Mouse (Mus musculus) myocyte (in vitro differentiated cells): ENCODE measurements around the gene Slc29a2. TPM values are rescaled to one million over a fixed set of nuclear protein-coding genes. Genes with fewer than 3 reads are reported as not detected.

ENCODE experiments used
- H3K27me3 ChIP-seq: one replicate; pipeline ENCODE4 v1.6.1; 2011; ENCODE audit not compliant: control insufficient read depth, insufficient read depth, insufficient read length
- H3K36me3 ChIP-seq: one replicate; pipeline ENCODE4 v1.6.1; 2011; ENCODE audit not compliant: control insufficient read depth, insufficient read depth
- H3K4me2 ChIP-seq: one replicate; pipeline ENCODE4 v1.6.1; 2011; ENCODE audit warnings: low read depth, control low read depth
- H3K4me3 ChIP-seq: one replicate; pipeline ENCODE4 v1.5.1; 2011; ENCODE audit warnings: mild to moderate bottlenecking, control low read depth, moderate library complexity
- H3K79me2 ChIP-seq: one replicate; pipeline ENCODE4 v1.6.1; 2011; ENCODE audit not compliant: control insufficient read depth, insufficient read depth
- H3ac ChIP-seq: one replicate; pipeline ENCODE4 v1.6.1; 2011; ENCODE audit not compliant: control insufficient read depth, insufficient read length
- CEBPB ChIP-seq: IDR thresholded peaks from 2 replicates; pipeline ENCODE4 v1.6.1; 2011; ENCODE audit warnings: mild to moderate bottlenecking, moderate library complexity; ENCODE audit not compliant: poor library complexity, insufficient read depth, severe bottlenecking
- E2F4 ChIP-seq: IDR thresholded peaks from one replicate; pipeline ENCODE4 v1.6.1; 2011; ENCODE audit warnings: mild to moderate bottlenecking, control low read depth, moderate library complexity; ENCODE audit not compliant: insufficient read depth
- MAX ChIP-seq: IDR thresholded peaks from one replicate; pipeline ENCODE4 v1.6.1; 2011; ENCODE audit warnings: low read depth, mild to moderate bottlenecking, control low read depth
- MYOD1 ChIP-seq, 3 experiments: IDR thresholded peaks; one replicate each; pipeline ENCODE4 v1.6.1; 2011; ENCODE audit warnings: control low read depth in 2 of 3, low read depth in 2 of 3, mild to moderate bottlenecking in 2 of 3, moderate library complexity in 1 of 3; ENCODE audit not compliant: insufficient read length in 2 of 3, control insufficient read depth in 1 of 3
- MYOG ChIP-seq, 3 experiments: IDR thresholded peaks; one replicate each; pipeline ENCODE4 v1.6.1; 2011; ENCODE audit warnings: control low read depth in 2 of 3, low read depth in 2 of 3, mild to moderate bottlenecking in 2 of 3; ENCODE audit not compliant: insufficient read length in 2 of 3, control insufficient read depth in 1 of 3, insufficient read depth in 1 of 3
- POLR2A ChIP-seq: IDR thresholded peaks from one replicate; pipeline ENCODE4 v1.6.1; 2011; ENCODE audit warnings: low read depth, mild to moderate bottlenecking, control low read depth, moderate library complexity; ENCODE audit not compliant: insufficient read length
- POLR2AphosphoS2 ChIP-seq: IDR thresholded peaks from one replicate; pipeline ENCODE4 v1.6.1; 2011; ENCODE audit warnings: low read depth, control low read depth; ENCODE audit not compliant: insufficient read length
- REST ChIP-seq: IDR thresholded peaks from one replicate; pipeline ENCODE4 v1.6.1; 2011; ENCODE audit warnings: mild to moderate bottlenecking, control low read depth, moderate library complexity; ENCODE audit not compliant: insufficient read depth, insufficient read length
- SRF ChIP-seq: IDR thresholded peaks from one replicate; pipeline ENCODE4 v1.6.1; 2011; ENCODE audit warnings: low read depth; ENCODE audit not compliant: control insufficient read depth, insufficient read length
- TCF12 ChIP-seq: IDR thresholded peaks from one replicate; pipeline ENCODE4 v1.6.1; 2011; ENCODE audit warnings: mild to moderate bottlenecking, control low read depth; ENCODE audit not compliant: poor library complexity, insufficient read depth, severe bottlenecking
- TCF3 ChIP-seq: IDR thresholded peaks from one replicate; pipeline ENCODE4 v1.6.1; 2011; ENCODE audit warnings: low read depth, control low read depth; ENCODE audit not compliant: insufficient read length
- USF1 ChIP-seq: IDR thresholded peaks from one replicate; pipeline ENCODE4 v1.6.1; 2011; ENCODE audit warnings: low read depth, mild to moderate bottlenecking, control low read depth, moderate library complexity
- polyA plus RNA-seq: library from polyadenylated mRNA; unstranded; fragments of >200 nt; fragmentation: generic; extraction: Trizol; gene quantifications from one replicate; pipeline ENCODE4 v1.2.1, GENCODE M21; 2012; ENCODE audit warnings: missing spikeins

The Slc29a2 gene
- 8.7 TPM for polyA plus RNA-seq

DNA sequence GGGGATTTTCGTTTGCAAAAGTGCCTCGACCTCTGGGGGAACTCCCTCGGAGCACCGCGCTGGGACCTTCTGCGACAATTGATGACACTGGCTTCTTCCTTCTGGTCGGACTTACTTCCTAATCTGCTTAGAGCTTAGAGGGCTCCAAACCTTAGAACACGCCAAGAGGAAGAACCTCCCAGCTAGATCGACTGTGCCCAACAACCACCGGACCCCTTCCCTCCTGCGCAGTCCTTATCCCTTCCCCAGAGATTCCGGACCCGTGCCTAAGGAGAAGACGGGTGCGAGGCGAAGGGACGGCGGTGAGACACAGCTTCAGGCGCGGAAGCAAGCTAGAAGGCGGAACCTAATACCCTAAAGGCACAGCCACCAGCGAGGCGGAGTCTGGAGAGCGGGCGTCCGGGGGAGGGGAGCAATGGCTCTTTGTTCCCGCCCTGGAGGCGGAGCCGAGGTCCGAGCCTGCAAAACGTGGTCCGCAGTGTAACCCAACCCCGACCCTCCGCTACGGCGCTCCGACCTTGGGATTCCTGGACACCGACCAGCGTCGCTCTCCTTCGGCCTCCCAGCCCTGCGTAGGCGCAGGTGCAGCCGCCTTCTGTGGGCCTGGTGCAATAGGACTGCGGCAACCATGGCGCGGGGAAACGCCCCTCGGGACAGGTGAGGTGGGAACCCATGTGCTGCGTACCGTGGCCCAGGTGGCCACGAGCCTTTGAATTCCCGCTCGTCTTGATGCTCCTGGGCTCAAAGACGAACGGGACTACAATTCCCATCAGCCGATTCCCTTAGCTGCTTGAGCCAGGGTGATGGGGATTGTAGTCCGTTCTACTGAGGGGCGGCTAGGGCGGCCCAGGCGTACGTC is at the start of gene Slc29a2:
TSS of gene Slc29a2 (plus strand) at position 240 of the 859 bp plus-strand sequence.
- H3K79me2 ChIP-seq: peaks cover 5% of the 10 kb centered on the region
- no peaks in the 10 kb centered on the region for H3K27me3 ChIP-seq
- TF ChIP-seq TCF12 (no peak), SRF (peak; percentile 69), USF1 (no peak), MAX (no peak), POLR2A (peak; percentile 95), CEBPB (no peak), REST (peak; percentile 38), POLR2AphosphoS2 (peak; percentile 96), E2F4 (no peak), MYOD1 (IDR thresholded peaks at IDR 0.05; ENCODE audit: control insufficient read depth in 1 of 3, insufficient read length in 2 of 3, low read depth in 2 of 3) (peak in 1 of 3 experiments; percentile 41), MYOG (IDR thresholded peaks at IDR 0.05; ENCODE audit: control insufficient read depth in 1 of 3, insufficient read depth in 1 of 3, insufficient read length in 2 of 3, low read depth in 2 of 3) (peak in 2 of 3 experiments; percentile 5 to 36), TCF3 (no peak)
- H3ac ChIP-seq: peak within 1 kb of the TSS; percentile 10
- H3K4me2 ChIP-seq: peak within 1 kb of the TSS; percentile 90
- no peaks in the 10 kb centered on the region for H3K36me3 ChIP-seq
- H3K4me3 ChIP-seq: peak within 1 kb of the TSS; percentile 70

DNA sequence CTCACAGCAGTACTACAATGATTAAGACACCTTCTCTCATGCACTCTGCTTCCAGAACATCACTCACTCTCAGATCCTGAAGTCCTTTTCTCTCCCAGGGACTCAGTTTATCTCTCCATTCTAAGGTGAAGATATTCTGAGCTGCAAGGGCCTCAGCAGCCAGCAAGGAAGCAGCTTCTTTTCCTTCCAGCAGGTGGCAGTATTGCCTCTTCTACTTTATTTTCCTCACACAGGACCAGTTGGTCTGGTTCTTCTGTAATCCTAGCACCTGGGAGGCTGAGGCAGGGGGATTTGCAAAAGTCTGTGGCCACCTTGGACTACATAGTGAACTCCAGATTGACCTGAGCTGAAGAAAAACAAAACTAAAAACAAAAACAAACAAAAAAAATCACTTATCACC is 41.9 kb upstream of the Slc29a2 start:
- TF ChIP-seq SRF (no peak), TCF12 (no peak), E2F4 (no peak), TCF3 (no peak), MAX (no peak), USF1 (no peak), MYOD1 (IDR thresholded peaks at IDR 0.05; ENCODE audit: control insufficient read depth in 1 of 3, insufficient read length in 2 of 3, low read depth in 2 of 3) (no peak), CEBPB (no peak), POLR2AphosphoS2 (no peak), REST (no peak), MYOG (IDR thresholded peaks at IDR 0.05; ENCODE audit: control insufficient read depth in 1 of 3, insufficient read depth in 1 of 3, insufficient read length in 2 of 3, low read depth in 2 of 3) (no peak), POLR2A (no peak)
- no peaks in the 10 kb centered on the region for H3K79me2 ChIP-seq

DNA sequence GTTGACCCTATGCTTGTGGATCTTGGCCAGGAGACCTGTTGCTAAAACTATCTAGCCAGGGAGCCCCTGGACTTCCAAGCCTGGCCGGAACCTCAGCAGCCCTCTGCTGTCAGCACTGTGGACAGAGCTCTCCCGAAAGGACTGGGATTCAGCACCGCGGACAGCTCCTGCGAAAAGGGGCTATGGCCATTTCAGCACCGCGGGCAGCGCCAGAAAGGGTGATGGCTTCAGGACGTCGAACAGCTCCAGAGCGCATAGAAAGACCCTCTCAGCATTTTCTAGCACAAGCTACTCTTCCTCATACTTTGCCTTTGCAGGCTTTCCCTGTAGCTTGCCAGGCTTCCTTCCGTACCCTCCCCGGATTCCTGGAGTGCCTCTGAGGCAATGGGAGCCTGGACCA is 34.6 kb upstream of the Slc29a2 start:
- TF ChIP-seq REST (peak; percentile 98), TCF12 (no peak), SRF (no peak), USF1 (peak; percentile 11), CEBPB (0 out of 2 replicates have a peak, but pooled peaks have one; percentile 16), POLR2A (no peak), TCF3 (peak; percentile 59), MYOG (IDR thresholded peaks at IDR 0.05; ENCODE audit: control insufficient read depth in 1 of 3, insufficient read depth in 1 of 3, insufficient read length in 2 of 3, low read depth in 2 of 3) (peak in 1 of 3 experiments; percentile 51), E2F4 (peak; percentile 54), MAX (peak; percentile 97), MYOD1 (IDR thresholded peaks at IDR 0.05; ENCODE audit: control insufficient read depth in 1 of 3, insufficient read length in 2 of 3, low read depth in 2 of 3) (peak in 1 of 3 experiments; percentile 9)
- Histone ChIP-seq H3K4me2 (no peak overlapping the region), H3K36me3 (no peaks in the 10 kb centered on the region), H3ac (no peak overlapping the region), H3K79me2 (no peaks in the 10 kb centered on the region), H3K4me3 (no peak overlapping the region), H3K27me3 (no peaks in the 10 kb centered on the region)

More for the DNA sequence above, 41.9 kb upstream of the Slc29a2 start:
- Histone ChIP-seq H3K4me2 (no peak overlapping the region), H3K27me3 (no peaks in the 10 kb centered on the region), H3K36me3 (no peaks in the 10 kb centered on the region), H3K4me3 (no peak overlapping the region), H3ac (no peak overlapping the region)

DNA sequence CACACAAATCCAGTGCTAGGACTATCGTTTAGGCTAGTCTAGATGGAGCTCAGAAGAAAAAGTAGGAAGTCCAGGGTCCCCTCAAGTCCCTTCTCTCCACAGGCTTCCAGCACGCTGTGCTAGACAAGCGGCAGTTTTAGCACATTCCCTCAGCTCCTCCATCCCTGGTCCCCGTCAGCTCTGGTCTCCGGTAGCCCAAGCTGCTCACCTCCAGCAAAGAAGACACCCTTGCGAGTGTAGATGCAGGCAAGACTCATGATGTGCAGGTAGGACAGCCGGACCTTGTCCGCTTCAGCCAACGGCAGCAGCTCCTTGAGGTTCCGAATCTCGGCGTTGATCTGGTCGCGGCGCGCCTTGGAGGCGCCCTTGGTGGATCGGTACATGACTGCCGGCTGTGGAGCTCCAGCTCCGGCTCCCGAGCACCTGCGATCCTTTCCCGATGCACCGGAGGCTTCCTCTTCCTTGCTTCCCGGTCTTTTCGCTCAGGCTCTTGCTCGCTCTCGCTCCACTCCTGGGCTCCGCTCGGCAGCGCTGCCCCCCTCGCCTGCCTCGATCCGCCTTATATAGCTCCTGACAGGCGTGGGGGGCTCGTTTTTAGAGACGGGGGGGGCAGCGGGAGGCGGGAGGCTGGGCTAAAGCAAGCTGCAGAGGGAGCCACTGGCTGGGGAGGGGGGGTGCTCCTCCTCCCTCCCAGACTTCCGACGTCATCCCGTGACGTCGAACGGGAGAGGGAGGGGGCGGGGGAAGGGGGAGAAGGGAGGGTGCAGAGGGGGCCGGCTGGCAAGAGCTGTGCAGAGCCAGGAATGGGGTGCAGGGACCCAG is 34.0 kb upstream of the Slc29a2 start:
- H3ac ChIP-seq: no peak overlapping the region
- TF ChIP-seq MYOD1 (IDR thresholded peaks at IDR 0.05; ENCODE audit: control insufficient read depth in 1 of 3, insufficient read length in 2 of 3, low read depth in 2 of 3) (no peak), USF1 (no peak), REST (peak; percentile 1), POLR2A (no peak)
- no peaks in the 10 kb centered on the region for H3K79me2 ChIP-seq
- no peaks in the 10 kb centered on the region for H3K27me3 ChIP-seq
- no peak overlapping the region for H3K4me3 ChIP-seq
- no peaks in the 10 kb centered on the region for H3K36me3 ChIP-seq
- no peak overlapping the region for H3K4me2 ChIP-seq
